Mouse (Mus musculus) 416B (cell line): Measurements from ENCODE around the gene Rufy1.
"Not testable (repeated sequence)": the region's sequence is repeated elsewhere in the genome, so short reads cannot be mapped to it uniquely, and the experiment has no call there.

Experiments
- DNase-seq: peaks from one replicate; pipeline ENCODE4 v3.0.0; 2011; ENCODE audit warnings: low read depth

Gene Rufy1

GRCm38 (mm10) chr11:50377892-50378684 lies 52.8 kb downstream of the Rufy1 start:
- peak; percentile 82 for DNase-seq

- DNase-seq, result peak; percentile 100
Measured at GRCm38 (mm10) chr11:50376911-50377891, 53.7 kb downstream of the Rufy1 start, which contains the start of gene Hnrnph1. TSS of gene Hnrnph1 (plus strand) at chr11:50376990.

GRCm38 (mm10) chr11:50376156-50376790 lies 54.7 kb downstream of the Rufy1 start:
- DNase-seq, result no peak

GRCm38 (mm10) chr11:50375421-50375820 lies 55.5 kb downstream of the Rufy1 start:
- DNase-seq, result no peak

- DNase-seq, result no peak
Measured at GRCm38 (mm10) chr11:50374286-50375015, 56.5 kb downstream of the Rufy1 start.

GRCm38 (mm10) chr11:50373621-50374020 lies 57.3 kb downstream of the Rufy1 start:
- DNase-seq, result no peak

- DNase-seq, result no peak
Measured at GRCm38 (mm10) chr11:50373086-50373485, 57.8 kb downstream of the Rufy1 start.

GRCm38 (mm10) chr11:50371911-50372310 lies 59.0 kb downstream of the Rufy1 start:
- no peak for DNase-seq

- peak; percentile 80 for DNase-seq
Measured at GRCm38 (mm10) chr11:50371399-50371841, 59.5 kb downstream of the Rufy1 start.

GRCm38 (mm10) chr11:50370969-50371368 lies 60.0 kb downstream of the Rufy1 start:
- no peak for DNase-seq

GRCm38 (mm10) chr11:50369360-50369911 lies 61.5 kb downstream of the Rufy1 start:
- DNase-seq, result peak; percentile 90

GRCm38 (mm10) chr11:50367531-50367930 lies 63.4 kb downstream of the Rufy1 start:
- no peak for DNase-seq

- DNase-seq, result no peak
Measured at GRCm38 (mm10) chr11:50365322-50365721, 65.6 kb downstream of the Rufy1 start.

- DNase-seq, result peak; percentile 89
Measured at GRCm38 (mm10) chr11:50364548-50364947, 66.4 kb downstream of the Rufy1 start.

- DNase-seq, result not testable (repeated sequence)
Measured at GRCm38 (mm10) chr11:50361282-50361681, 69.6 kb downstream of the Rufy1 start.

- peak; percentile 72 for DNase-seq
Measured at GRCm38 (mm10) chr11:50358950-50359861, 71.7 kb downstream of the Rufy1 start.

- peak; percentile 84 for DNase-seq
Measured at GRCm38 (mm10) chr11:50355395-50355794, 75.5 kb downstream of the Rufy1 start.

- no peak for DNase-seq
Measured at GRCm38 (mm10) chr11:50354851-50355250, 76.1 kb downstream of the Rufy1 start.

GRCm38 (mm10) chr11:50354162-50354561 lies 76.8 kb downstream of the Rufy1 start, which contains the start of gene Cby3:
TSS of gene Cby3 (plus strand) at chr11:50354462.
- DNase-seq, result no peak

- DNase-seq, result no peak
Measured at GRCm38 (mm10) chr11:50352177-50352576, 78.7 kb downstream of the Rufy1 start.
